Mouse (Mus musculus) layer of hippocampus, postnatal 25 days (tissue): ENCODE data around the gene Pou2f3. TPM values are rescaled to one million over a fixed set of nuclear protein-coding genes. Genes with fewer than 3 reads are reported as not detected.

Experiments
- DNase-seq, 2 experiments: peaks; one replicate each; pipeline ENCODE4 v3.0.0; 2022; ENCODE audit warnings: mixed read lengths in 2 of 2, low spot score in 1 of 2; ENCODE audit errors: extremely low spot score in 1 of 2
- total RNA-seq, 2 experiments: library from RNA; stranded (reverse); gene quantifications; 2 replicates each; pipeline ENCODE4 v1.2.3; 2021

The Pou2f3 gene
- total RNA-seq, 2 experiments from 2014 or later: 0.12 to 0.28 TPM

GRCm38 (mm10) chr9:43115431-43116133 lies 94.6 kb downstream of the Pou2f3 start:
- DNase-seq: no peak

GRCm38 (mm10) chr9:43114833-43115232 lies 95.3 kb downstream of the Pou2f3 start:
- DNase-seq: no peak

- DNase-seq: no peak
Measured at GRCm38 (mm10) chr9:43110286-43110980, 99.7 kb downstream of the Pou2f3 start.

GRCm38 (mm10) chr9:43109125-43109524 lies 101.0 kb downstream of the Pou2f3 start:
- no peak for DNase-seq

GRCm38 (mm10) chr9:43108721-43109120 lies 101.4 kb downstream of the Pou2f3 start:
- no peak for DNase-seq

GRCm38 (mm10) chr9:43108081-43108480 lies 102.1 kb downstream of the Pou2f3 start:
- no peak for DNase-seq

- DNase-seq: no peak
Measured at GRCm38 (mm10) chr9:43107555-43107954, 102.6 kb downstream of the Pou2f3 start.

- no peak for DNase-seq
Measured at GRCm38 (mm10) chr9:43107187-43107517, 103.0 kb downstream of the Pou2f3 start, which contains the start of gene Arhgef12. Gene Arhgef12 (minus strand): TSS chr9:43107239.

- DNase-seq: peak; percentile 34 to 36
Measured at GRCm38 (mm10) chr9:43106426-43107186, 103.6 kb downstream of the Pou2f3 start.

- peak; percentile 80 to 84 for DNase-seq
Measured at GRCm38 (mm10) chr9:43105664-43106361, 104.4 kb downstream of the Pou2f3 start.

- DNase-seq: peak in 1 of 2 experiments; percentile 36
Measured at GRCm38 (mm10) chr9:43104873-43105663, 105.1 kb downstream of the Pou2f3 start.

GRCm38 (mm10) chr9:43104526-43104872 lies 105.7 kb downstream of the Pou2f3 start:
- DNase-seq: no peak

- no peak for DNase-seq
Measured at GRCm38 (mm10) chr9:43103675-43104299, 106.4 kb downstream of the Pou2f3 start.

GRCm38 (mm10) chr9:43102931-43103330 lies 107.2 kb downstream of the Pou2f3 start:
- DNase-seq: no peak

GRCm38 (mm10) chr9:43101936-43102595 lies 108.1 kb downstream of the Pou2f3 start:
- no peak for DNase-seq

GRCm38 (mm10) chr9:43098922-43099321 lies 111.2 kb downstream of the Pou2f3 start:
- no peak for DNase-seq

GRCm38 (mm10) chr9:43097801-43098557 lies 112.2 kb downstream of the Pou2f3 start:
- DNase-seq: no peak

GRCm38 (mm10) chr9:43096337-43096736 lies 113.8 kb downstream of the Pou2f3 start:
- DNase-seq: no peak
